Mouse (Mus musculus) ES-E14 (cell line): ENCODE results near the gene Mfsd4b3.

Experiments
- CHD2 ChIP-seq: IDR thresholded peaks from 2 replicates; pipeline ENCODE4 v1.6.1; 2014; ENCODE audit warnings: mild to moderate bottlenecking, low read depth, low read length, inconsistent platforms
- HCFC1 ChIP-seq: IDR thresholded peaks from 2 replicates; pipeline ENCODE4 v1.6.1; 2012; ENCODE audit warnings: low read length, inconsistent platforms, borderline replicate concordance; ENCODE audit not compliant: insufficient read depth
- MAFK ChIP-seq: IDR thresholded peaks from 2 replicates; pipeline ENCODE4 v1.6.1; 2014; ENCODE audit warnings: mild to moderate bottlenecking, low read depth, low read length, inconsistent platforms; ENCODE audit not compliant: insufficient read depth
- ZC3H11A ChIP-seq: IDR thresholded peaks from 2 replicates; pipeline ENCODE4 v1.6.1; 2012; ENCODE audit warnings: low read depth, mild to moderate bottlenecking, inconsistent platforms, low read length, borderline replicate concordance
- ZNF384 ChIP-seq: IDR thresholded peaks from 2 replicates; pipeline ENCODE4 v1.6.1; 2012; ENCODE audit warnings: low read depth, low read length, inconsistent platforms

GRCm38 (mm10) chr10:39906799-39907658 lies 52.9 kb downstream of the Mfsd4b3 start:
- TF ChIP-seq CHD2 (no peak), ZNF384 (no peak), HCFC1 (no peak), MAFK (no peak), ZC3H11A (no peak)
